Mouse (Mus musculus) adrenal gland, postnatal 36 days (tissue): ENCODE data around the gene Ppib. TPM values are rescaled to one million over a fixed set of nuclear protein-coding genes. Genes with fewer than 3 reads are reported as not detected.
A peak's percentile ranks its signal among the peaks of the same experiment; 100 is the strongest.

Experiments used
- DNase-seq, 2 experiments: peaks; one replicate each; pipeline ENCODE4 v3.0.0; 2021; ENCODE audit warnings: mixed read lengths in 1 of 2
- total RNA-seq, 2 experiments: library from RNA; stranded (reverse); gene quantifications; 2 replicates each; pipeline ENCODE4 v1.2.3; 2021

Gene Ppib
- total RNA-seq, 2 experiments from 2014 or later = 317 to 322 TPM

DNA sequence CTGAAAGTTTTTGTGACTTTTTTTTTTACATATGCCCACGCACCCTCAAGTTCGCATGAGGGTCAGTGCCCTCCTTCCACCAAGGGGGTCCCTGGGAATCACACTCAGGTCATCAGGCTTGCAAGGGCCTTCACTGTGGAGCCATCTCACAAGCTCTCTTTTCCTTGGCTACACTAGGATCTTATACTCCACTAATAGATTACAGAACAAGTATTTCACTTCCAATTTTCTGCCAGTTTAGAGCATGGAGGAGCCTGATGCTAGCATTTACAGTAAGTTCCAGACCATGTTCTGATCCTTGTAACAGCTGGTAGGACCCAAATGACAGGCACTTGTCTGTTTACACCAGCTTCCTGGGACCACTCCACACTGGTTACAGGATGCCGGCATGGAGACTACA is 18.1 kb downstream of the Ppib start:
- DNase-seq = no peak

DNA sequence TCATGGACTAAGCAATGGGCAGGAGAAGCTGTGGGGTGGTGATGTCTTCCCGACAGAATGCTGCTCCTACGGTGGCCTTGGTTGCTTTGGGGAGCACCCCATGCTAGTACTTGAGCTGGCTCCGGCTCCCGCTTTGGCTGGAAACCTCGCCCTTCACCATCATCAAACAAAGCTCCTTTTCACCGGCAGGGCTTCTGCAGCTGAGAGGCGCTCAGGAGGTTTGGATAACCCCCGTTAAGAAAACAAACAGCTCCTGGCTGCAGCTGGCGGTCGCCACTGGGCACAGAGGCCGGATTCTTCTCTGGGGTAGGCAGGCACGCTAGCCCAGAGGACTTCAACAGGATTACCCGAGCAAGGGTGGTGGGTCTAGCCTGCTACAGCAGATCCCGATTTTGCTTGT is 18.5 kb downstream of the Ppib start:
- DNase-seq = no peak

DNA sequence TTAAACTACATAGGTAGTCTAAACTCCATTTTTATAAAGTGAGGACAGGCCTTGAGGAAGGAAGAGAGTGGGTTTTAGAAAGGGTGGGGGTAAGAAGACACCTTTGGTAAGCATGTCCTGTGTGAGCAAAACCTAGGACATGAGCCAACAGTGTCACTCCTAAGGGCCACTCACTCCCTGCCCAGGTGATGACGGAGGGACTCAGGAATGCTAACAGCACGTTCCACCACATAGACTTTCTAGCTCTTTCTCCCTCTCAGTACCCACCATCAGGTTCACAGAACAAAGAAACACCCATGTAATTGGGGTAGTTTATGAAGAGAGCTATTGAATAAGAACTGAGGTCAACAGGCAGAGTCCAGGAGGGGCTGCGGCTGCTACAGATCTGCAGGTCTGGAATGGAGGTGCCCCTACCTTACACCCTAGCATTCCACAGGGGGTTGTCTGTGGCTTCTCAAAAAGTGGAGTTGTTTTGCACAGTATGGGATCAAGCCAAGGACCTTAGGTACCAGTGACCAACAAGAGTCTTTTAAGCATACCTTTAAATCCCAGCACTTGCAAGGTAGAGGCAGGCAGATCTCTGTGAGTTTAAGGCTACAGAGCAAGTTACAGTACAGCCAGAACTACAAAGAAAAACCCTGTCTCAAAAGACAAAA is 20.9 kb downstream of the Ppib start:
- DNase-seq = no peak

DNA sequence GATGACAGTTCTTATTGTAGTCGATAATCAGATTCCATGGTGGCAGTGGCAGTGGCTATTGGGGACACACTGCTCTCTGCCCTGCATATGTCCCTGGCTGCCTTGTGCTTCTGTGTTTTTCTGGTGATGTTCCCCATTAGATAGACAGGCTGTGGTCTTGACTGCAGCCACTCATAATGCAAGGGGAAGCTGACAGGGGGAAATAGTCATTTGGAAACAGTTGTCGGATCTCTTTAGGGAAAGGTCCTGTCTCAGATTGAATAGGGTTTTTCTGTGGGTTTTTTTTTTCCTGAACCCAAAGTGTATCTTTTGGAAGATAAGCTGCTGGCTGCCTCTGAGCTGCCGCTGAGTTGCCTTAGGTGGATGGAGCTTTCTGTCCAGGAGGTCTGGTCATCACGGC is 22.0 kb downstream of the Ppib start:
- no peak for DNase-seq

DNA sequence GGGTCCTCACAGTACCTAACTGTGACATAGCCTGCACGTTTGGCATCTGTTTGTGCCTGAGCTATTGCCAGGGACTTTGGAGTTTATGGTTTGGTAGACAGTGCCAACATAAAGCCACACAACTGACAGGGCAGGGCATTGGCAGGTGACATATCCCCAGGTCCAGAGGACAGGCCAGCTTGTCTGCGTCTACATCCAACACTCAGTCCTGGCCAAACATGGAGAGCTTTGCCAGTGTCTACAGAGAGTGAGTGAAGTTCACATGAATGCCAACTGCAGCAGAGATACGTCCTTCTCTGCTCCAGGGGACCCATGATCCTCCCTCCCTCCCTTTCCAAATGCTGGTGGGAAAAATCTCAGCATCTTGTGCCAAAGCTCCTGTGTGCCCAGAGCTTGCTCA is 24.1 kb downstream of the Ppib start:
- no peak for DNase-seq

DNA sequence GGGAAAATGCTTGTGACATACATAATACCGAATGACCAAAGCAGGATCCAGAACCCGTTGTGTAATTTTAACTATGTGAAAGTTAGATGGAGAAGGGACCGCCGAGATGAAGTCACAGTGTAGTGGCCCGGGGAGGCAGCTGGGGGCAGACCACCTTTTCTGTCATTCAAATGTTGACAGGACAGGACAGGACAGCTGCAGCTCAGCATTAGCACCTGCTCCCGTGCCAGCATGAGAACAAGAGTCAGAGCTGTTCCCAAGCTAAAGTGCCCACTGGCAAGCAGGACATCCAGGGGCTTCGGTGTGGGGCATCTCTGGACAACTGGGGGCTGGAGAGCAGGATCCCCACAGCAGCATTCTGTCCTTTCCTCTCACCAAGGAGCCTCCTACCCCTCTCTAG is 27.0 kb downstream of the Ppib start:
- no peak for DNase-seq

DNA sequence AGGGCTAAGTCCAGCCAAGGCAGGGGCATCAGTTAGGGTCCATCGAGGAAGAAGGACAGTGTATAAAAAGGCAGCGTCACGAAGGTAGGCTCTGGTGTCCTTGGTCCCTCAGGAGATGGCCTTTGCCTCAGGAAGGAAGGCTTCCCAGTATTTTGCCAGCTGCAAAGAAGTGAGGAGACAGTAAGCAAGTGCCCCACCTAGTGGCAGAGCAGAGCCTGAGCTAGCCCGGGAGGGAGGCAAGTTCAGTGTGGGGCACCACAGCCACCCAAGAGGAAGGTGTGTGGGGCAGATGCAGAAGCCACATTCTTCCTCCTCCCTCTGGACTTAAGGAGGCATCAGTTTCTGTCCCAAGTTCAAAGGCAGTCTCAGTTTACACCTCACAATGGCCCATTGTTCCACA is 28.4 kb downstream of the Ppib start:
- DNase-seq = peak; percentile 74 to 85

DNA sequence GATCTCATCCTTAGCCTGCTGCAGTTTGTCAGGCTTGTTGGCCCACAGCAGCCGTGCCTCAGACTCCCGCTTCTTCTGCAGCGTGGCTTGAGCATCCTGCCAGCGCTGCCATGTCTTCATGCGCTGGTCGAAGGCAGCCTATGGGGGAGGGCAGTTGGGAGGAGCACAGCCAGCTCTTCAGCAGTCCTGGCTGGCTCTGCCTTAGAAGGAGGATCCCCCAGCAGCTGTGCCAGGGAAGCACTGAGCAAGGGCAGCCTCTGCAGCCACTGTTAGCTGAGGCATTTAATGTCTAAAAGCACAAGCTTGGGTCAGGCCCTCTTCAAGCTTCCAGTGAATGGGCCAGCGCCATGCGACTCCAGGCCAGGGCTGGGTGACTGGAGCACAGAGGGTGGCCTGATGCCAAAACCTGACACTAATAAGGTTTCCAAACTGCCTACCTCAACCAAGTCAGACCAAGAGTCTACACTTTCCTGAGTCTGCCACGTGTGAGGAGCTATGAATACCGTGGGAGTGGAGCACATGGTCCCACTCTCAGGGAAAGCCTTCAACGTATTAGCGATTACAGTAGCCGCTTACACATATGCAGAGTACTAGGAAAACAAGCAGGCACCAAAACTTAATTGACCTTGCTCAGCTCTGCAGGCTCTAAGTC is 30.7 kb downstream of the Ppib start:
- DNase-seq = peak; percentile 28 to 43

DNA sequence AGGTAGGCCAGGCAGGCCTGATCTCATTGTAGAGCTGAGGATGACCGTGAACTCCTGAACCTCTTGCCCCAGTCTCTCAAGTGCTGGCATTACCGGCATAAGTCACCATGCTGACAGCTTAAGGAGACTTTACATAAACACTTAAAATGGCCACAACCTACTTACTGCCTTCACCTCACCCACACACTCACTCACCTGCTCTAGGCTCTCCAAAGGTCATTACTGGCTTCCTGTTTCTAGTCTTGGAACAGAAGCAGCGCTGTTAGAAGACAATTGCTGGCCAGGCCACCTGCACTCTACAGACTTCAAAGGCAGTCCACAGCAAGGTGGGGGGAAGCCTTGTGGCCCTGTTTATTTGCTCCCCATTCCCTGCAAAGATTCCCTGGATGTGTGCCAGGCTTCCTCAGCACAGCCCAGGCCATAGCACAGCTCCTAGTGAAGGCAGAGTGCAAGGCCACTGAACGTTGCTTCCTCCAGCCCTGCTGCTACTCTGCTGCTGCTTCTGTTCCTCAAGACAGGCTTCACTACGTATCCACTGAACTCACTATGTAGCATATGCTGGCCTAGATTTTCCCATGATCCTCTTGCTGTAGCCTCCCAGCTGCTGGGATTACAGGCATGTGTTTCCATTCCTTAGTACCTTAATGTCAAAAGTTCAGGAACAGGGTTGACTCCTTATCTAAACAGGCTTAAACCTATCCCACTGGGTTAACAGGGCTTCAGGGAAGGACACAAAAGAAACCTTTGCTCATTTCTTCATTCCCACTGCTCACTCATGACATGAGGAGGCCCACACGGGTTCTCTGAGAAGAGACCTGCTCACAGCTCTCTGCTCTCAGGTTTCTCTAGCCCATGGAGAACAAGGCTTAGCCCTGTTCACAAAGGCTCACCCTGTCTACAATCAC is 31.6 kb downstream of the Ppib start:
- peak; percentile 35 to 37 for DNase-seq

DNA sequence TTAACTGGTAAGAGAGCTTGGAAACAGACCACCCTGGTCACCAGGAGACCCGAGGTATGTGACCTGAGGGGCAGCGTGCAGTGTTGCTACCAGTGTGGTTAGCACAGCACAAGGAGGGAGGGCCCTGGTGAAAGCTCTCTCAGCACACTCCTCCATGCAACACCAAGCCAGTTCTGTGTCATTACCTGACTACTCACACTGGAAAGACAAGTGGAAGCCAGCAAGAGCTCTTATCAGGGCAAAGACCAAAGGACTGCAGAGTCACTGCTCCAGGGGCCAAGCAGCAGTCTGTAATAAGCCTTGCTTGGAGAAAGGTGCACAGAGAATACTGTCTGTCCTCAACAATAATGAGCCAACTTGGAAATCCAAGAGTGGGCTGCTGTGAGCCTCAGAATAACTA is 32.6 kb downstream of the Ppib start:
- no peak for DNase-seq

DNA sequence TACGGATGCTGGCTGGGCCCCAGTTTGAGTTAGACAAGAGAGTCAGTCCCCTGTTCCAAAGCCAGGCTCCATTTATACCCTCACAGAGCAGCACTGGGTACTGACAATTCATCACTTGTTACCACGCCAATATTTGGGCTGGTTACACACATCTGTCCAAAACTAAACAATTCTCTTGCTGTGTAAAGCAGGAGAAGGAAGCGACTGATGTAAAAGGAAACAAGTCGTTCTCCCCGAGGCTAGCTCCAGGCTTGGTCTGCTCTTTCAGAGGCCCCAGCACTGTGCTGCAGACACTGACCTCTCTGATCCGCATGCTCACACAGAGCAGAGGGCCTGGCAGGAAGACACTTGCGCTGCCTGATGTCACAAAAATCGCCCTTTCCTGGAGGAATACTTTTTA is 41.6 kb downstream of the Ppib start:
- DNase-seq = no peak

DNA sequence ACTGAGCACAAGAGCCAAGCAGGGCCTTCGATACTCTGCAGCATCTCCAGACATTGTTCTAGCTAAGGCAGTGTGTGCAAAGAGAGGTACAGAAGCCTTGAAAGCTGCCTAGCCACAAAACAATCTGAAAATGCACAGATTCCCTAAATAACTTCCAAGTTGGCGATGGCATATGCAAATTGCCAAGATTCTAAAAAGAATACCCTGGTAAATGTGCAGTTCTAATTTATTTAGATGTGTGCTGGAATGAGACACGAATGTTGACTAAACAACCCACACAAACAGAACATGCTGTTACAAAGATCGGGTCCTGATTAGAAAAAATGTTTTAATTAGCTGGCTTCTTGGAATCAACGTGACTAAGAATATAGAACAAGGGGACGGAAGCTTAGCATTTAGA is 42.6 kb downstream of the Ppib start:
- DNase-seq = no peak

DNA sequence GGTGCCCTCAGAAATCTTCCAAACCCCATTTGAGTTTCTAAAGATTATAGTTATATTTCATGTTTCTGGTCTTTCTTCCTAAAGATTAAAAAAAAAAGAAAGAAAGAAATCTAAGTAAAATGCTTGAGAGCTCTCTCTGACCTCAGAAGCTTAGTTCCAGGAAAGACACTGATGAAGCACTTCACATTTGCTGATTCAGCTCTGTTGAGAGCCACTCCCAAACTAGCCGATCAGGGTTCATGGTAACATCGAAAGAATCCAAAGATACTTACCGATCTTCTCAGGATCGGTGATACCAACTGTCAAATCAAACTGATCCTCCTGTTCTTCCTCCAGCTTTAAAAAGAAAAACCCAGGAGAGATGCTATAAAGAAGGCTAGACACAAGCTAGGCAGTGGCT is 44.6 kb downstream of the Ppib start:
- DNase-seq = no peak

DNA sequence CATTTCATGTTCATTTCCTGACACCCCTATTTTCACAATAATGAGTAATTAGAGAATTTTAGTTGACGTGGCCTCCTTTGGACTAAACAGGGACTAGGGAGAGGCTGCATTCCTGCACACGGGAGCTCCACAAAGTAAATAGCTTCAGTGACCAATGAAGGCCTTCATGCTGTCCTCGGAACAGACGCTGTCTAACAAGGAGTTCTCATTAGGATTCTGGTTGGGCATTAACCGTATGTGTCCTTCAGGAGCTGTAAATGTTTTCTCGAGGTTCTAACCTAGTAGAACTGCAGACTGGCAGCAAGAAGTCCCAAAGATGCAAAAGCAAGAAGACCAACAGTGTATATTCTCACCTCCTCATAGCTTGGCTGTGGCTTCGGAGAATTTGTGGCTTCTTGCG is 45.1 kb downstream of the Ppib start:
- no peak for DNase-seq

DNA sequence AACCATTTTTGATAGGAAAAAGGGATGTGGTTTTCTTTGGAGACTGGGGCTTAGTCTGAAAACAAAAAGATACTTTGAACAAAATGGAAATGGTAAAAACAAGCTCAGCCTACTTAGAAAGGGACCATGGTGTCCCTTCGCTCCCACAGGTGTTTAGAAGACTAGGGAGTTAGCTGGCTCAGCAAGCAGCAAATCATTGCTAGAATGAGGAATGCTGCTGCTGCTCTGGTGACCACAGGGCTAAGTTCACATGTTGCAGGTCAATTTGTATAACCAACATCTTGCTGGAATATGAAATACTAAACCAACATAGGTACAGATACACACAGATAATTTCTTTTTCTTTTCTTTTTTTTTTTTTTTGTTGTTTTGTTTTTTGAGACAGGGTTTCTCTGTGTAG is 49.6 kb downstream of the Ppib start:
- DNase-seq = no peak

DNA sequence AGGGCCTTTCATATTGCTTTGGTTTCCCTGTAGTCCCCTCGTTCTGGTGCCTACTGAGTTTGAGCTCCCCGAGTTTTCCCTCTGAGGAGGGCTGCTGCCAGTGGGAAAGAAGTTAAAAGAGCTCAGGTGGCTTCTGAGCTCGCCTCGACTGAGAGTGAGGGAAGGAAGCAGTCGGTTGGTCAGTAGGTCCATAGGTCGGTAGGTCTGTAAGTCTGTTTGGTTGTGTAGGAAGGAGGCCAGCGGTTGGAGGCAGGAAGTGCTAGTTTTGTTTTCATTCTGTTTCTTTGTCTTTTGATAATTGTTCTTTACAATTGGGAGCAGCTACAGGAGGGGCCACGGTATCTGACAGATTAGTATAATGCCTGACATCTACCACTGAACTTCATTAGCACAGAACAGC is 50.1 kb downstream of the Ppib start:
- no peak for DNase-seq

DNA sequence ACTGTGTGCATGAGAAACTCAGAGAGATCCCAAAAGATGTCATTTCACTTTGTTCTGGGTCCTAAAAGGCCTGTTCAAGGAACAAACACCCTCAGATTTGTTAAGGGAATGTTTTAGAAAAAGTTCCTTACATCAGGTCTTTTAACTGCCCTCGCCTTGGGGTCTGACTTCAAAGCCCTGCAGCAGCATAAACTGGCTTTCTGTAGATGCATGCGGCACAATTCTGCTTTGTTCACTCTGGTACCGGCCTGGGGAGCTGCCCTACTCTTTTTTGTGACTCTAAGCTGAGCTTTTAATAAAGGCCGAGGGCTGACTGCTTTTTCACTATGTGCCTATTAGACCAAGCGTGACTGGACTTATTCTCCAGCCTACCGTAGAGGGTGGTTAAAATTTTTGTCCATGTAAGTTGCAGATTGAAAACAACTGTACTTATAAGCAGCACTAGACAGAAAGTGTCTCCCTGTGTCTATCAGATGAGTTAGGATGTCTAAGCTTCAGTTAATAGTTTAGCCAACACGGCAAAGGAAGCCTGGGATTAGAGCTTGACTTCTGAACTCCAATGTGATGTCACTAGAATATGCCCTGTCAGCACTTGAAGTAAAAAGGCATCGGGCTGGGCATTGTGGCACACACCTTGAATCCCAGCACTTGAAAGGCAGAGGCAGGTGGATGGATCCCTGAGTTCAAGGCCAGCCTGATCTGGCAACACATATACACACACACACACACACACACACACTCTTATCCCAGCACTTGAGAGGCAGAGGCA is 50.8 kb downstream of the Ppib start:
- DNase-seq = no peak

DNA sequence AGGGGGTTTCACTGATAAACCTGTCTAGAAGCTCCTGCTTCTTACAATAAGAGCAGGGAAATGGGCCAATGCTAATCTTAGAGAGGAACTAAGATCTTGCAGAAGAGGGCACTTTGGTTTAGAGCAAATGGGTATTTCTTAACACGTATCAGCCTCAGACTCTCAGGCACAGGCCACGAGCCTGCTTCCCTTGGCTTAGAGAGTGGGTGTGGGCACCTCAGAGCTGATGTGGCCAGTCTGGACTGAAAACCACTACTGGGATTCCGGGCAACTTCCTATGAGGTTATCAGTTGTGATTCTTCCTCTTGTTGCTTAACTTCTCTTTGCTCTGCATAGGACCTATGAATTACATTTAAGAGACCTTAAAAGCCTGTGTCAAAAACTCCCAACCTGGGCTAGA is 54.3 kb downstream of the Ppib start:
- no peak for DNase-seq
